Mouse (Mus musculus) brain, embryonic 14.5 days (tissue): Measurements from ENCODE around the gene Plpp7.

Experiments used
- CTCF ChIP-seq: fragments of 200-500 bp; IDR thresholded peaks from 2 replicates; pipeline ENCODE4 v1.5.1; 2012; ENCODE audit warnings: inconsistent platforms, mild to moderate bottlenecking, moderate library complexity, borderline replicate concordance; ENCODE audit not compliant: insufficient read depth, insufficient read length; ENCODE audit errors: extremely low read depth
- POLR2A ChIP-seq: fragments of 200-500 bp; IDR thresholded peaks from 2 replicates; pipeline ENCODE4 v1.6.1; 2012; ENCODE audit warnings: mild to moderate bottlenecking, inconsistent platforms, borderline replicate concordance; ENCODE audit not compliant: poor library complexity, insufficient read depth, insufficient read length, severe bottlenecking; ENCODE audit errors: extremely low read depth

DNA sequence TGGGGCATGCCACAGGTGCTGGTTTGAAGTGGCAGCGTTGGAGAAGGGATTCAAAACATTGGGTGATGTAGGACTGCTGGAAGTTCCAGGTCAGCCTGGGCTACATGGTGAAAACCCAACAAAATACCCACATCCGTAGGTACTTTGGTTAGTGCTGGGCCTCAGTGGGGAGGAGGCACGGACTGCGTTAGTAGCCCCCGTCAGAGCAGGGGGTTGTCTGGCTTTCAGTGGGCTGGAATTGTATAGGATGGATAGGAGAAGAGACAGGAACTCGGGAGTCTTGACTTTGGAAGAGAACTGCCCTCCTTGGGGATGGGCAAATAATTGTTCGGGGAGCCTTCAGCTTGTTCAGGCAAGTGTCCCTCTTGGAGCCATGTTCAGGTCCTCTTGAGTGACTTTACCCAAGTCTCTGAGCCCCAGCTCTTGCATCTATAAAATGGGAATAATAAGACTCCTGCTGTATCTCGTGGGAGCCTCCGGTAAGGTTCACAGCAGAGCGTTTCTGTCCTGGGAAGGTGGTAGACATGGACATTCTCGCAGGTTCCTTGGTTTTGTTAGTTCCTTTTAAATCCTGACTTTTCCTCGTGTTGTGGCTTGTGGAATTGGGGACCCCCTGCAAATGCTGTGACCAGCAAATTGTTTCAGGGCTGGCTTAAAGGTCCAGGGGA lies 57.2 kb downstream of the Plpp7 start:
- TF ChIP-seq POLR2A = no peak
- no peak for TF ChIP-seq CTCF
